Mouse (Mus musculus): ENCODE data around the gene Pde6d. TPM values are rescaled to one million over a fixed set of nuclear protein-coding genes. Genes with fewer than 3 reads are reported as not detected.

Gene Pde6d
- polyA plus RNA-seq (2021), result 59.7 TPM

GRCm38 (mm10) chr1:86582451-86583096 is at the start of gene Pde6d, which contains the start of gene Cops7b:
Gene Pde6d, minus strand, starts transcription at chr1:86582629.
Gene Cops7b, plus strand, starts transcription at chr1:86582904.
- H3K27me3 ChIP-seq, result no peaks in the 10 kb centered on the region
- ATAC-seq (peak; percentile 97), DNase-seq (ENCODE audit: low read depth, low spot score) (peak; percentile 90)
- in situ Hi-C loops (cut with MboI; ENCODE audit: low pct_unique_long_range_greater_than_20kb), result no loop called here
- CTCF ChIA-PET, result no interaction called here
- no peak for TF ChIP-seq CTCF (IDR thresholded peaks at IDR 0.05)
- POLR2A ChIA-PET, result no interaction called here

GRCm38 (mm10) chr1:86630527-86630926 is 48.1 kb upstream of the Pde6d start:
- in situ Hi-C loops (cut with MboI; ENCODE audit: low pct_unique_long_range_greater_than_20kb), result no loop called here
- TF ChIP-seq CTCF (IDR thresholded peaks at IDR 0.05), result no peak
- ATAC-seq (no peak), DNase-seq (ENCODE audit: low read depth, low spot score) (no peak)
- H3K27me3 ChIP-seq, result no peaks in the 10 kb centered on the region
- POLR2A ChIA-PET, result no interaction called here
- CTCF ChIA-PET, result interaction anchor here (1.1 kb wide), 1 partner anchor 11 kb away, joined by 4 read pairs; no protein-coding TSS in a partner anchor

GRCm38 (mm10) chr1:86629936-86630335 is 47.5 kb upstream of the Pde6d start:
- TF ChIP-seq CTCF (IDR thresholded peaks at IDR 0.05), result no peak
- ChIA-PET CTCF (interaction anchor here (1.1 kb wide), 1 partner anchor 10 kb away, joined by 4 read pairs; no protein-coding TSS in a partner anchor), POLR2A (no interaction called here)
- ATAC-seq (no peak), DNase-seq (ENCODE audit: low read depth, low spot score) (no peak)
- H3K27me3 ChIP-seq, result no peaks in the 10 kb centered on the region
- in situ Hi-C loops (cut with MboI; ENCODE audit: low pct_unique_long_range_greater_than_20kb), result no loop called here

GRCm38 (mm10) chr1:86628270-86628669 is 45.8 kb upstream of the Pde6d start:
- TF ChIP-seq CTCF (IDR thresholded peaks at IDR 0.05), result no peak
- no peak for ATAC-seq
- H3K27me3 ChIP-seq, result no peaks in the 10 kb centered on the region
- ChIA-PET POLR2A (no interaction called here), CTCF (interaction anchor here (0.8 to 2.7 kb wide), 2 partner anchors 10 to 30 kb away, joined by 3 to 10 read pairs; no protein-coding TSS in a partner anchor)
- no peak for DNase-seq (ENCODE audit: low read depth, low spot score)
- in situ Hi-C loops (cut with MboI; ENCODE audit: low pct_unique_long_range_greater_than_20kb), result no loop called here

GRCm38 (mm10) chr1:86623001-86624000 is 40.9 kb upstream of the Pde6d start:
- ATAC-seq (no peak), DNase-seq (ENCODE audit: low read depth, low spot score) (no peak)
- TF ChIP-seq CTCF (IDR thresholded peaks at IDR 0.05), result no peak
- CTCF ChIA-PET, result no interaction called here
- no peaks in the 10 kb centered on the region for H3K27me3 ChIP-seq
- in situ Hi-C loops (cut with MboI; ENCODE audit: low pct_unique_long_range_greater_than_20kb), result no loop called here
- POLR2A ChIA-PET, result no interaction called here

GRCm38 (mm10) chr1:86622296-86622695 is 39.9 kb upstream of the Pde6d start:
- DNase-seq (ENCODE audit: low read depth, low spot score) (no peak), ATAC-seq (no peak)
- in situ Hi-C loops (cut with MboI; ENCODE audit: low pct_unique_long_range_greater_than_20kb), result no loop called here
- no peak for TF ChIP-seq CTCF (IDR thresholded peaks at IDR 0.05)
- no peaks in the 10 kb centered on the region for H3K27me3 ChIP-seq
- CTCF ChIA-PET, result interaction anchor here (1.7 kb wide), 1 partner anchor 419 kb away, joined by 3 read pairs; no protein-coding TSS in a partner anchor
- POLR2A ChIA-PET, result no interaction called here

- ChIA-PET CTCF (interaction anchor here (0.6 to 1.7 kb wide), 14 partner anchors 9 to 422 kb away, joined by 3 to 10 read pairs (median 4); no protein-coding TSS in a partner anchor), POLR2A (no interaction called here)
- no peaks in the 10 kb centered on the region for H3K27me3 ChIP-seq
- DNase-seq (ENCODE audit: low read depth, low spot score) (no peak), ATAC-seq (no peak)
- TF ChIP-seq CTCF (IDR thresholded peaks at IDR 0.05), result peak; percentile 87
- in situ Hi-C loops (cut with MboI; ENCODE audit: low pct_unique_long_range_greater_than_20kb), result loop anchor here (5.0 to 10.0 kb wide), 2 partner anchors 424 to 566 kb away; partner anchors contain the start of gene Prss56
These were observed 36.2 kb upstream of the Pde6d start for GRCm38 (mm10) chr1:86618454-86619125.

GRCm38 (mm10) chr1:86614269-86614668 is 31.8 kb upstream of the Pde6d start:
- no peaks in the 10 kb centered on the region for H3K27me3 ChIP-seq
- CTCF ChIA-PET, result no interaction called here
- ATAC-seq (no peak), DNase-seq (ENCODE audit: low read depth, low spot score) (no peak)
- in situ Hi-C loops (cut with MboI; ENCODE audit: low pct_unique_long_range_greater_than_20kb), result loop anchor here (10.0 kb wide), 1 partner anchor 571 kb away; the partner anchor contains the start of gene Prss56
- POLR2A ChIA-PET, result no interaction called here
- peak; percentile 53 for TF ChIP-seq CTCF (IDR thresholded peaks at IDR 0.05)

- no peak for DNase-seq (ENCODE audit: low read depth, low spot score)
- CTCF ChIA-PET, result interaction anchor here (1.3 kb wide), 1 partner anchor 14 kb away, joined by 4 read pairs; no protein-coding TSS in a partner anchor
- ATAC-seq, result no peak
- H3K27me3 ChIP-seq, result no peaks in the 10 kb centered on the region
- POLR2A ChIA-PET, result no interaction called here
- TF ChIP-seq CTCF (IDR thresholded peaks at IDR 0.05), result no peak
- in situ Hi-C loops (cut with MboI; ENCODE audit: low pct_unique_long_range_greater_than_20kb), result loop anchor here (10.0 kb wide), 1 partner anchor 573 kb away; the partner anchor contains the start of gene Prss56
These were observed 29.7 kb upstream of the Pde6d start for GRCm38 (mm10) chr1:86612081-86612480.

GRCm38 (mm10) chr1:86610954-86611353 is 28.5 kb upstream of the Pde6d start:
- ChIA-PET CTCF (no interaction called here), POLR2A (no interaction called here)
- in situ Hi-C loops (cut with MboI; ENCODE audit: low pct_unique_long_range_greater_than_20kb), result loop anchor here (10.0 kb wide), 1 partner anchor 574 kb away; the partner anchor contains the start of gene Prss56
- DNase-seq (ENCODE audit: low read depth, low spot score) (no peak), ATAC-seq (no peak)
- no peaks in the 10 kb centered on the region for H3K27me3 ChIP-seq
- TF ChIP-seq CTCF (IDR thresholded peaks at IDR 0.05), result no peak
